Mouse (Mus musculus) testis, adult 2 months (tissue): ENCODE measurements around the gene Rufy1. TPM values are rescaled to one million over a fixed set of nuclear protein-coding genes. Genes with fewer than 3 reads are reported as not detected.

Source experiments
- H3K27ac ChIP-seq: fragments of 200-500 bp; 2 replicates; pipeline ENCODE4 v1.5.1; 2012; ENCODE audit warnings: low read depth, low read length; ENCODE audit not compliant: control insufficient read depth, insufficient read depth
- H3K27me3 ChIP-seq: fragments of 200-500 bp; 2 replicates; pipeline ENCODE4 v1.6.1; 2012; ENCODE audit warnings: mild to moderate bottlenecking, low read length, moderate library complexity; ENCODE audit not compliant: control insufficient read depth, insufficient read depth
- H3K36me3 ChIP-seq: fragments of 200-500 bp; 2 replicates; pipeline ENCODE4 v1.6.1; 2012; ENCODE audit warnings: mild to moderate bottlenecking, low read length; ENCODE audit not compliant: control insufficient read depth, insufficient read depth
- H3K4me1 ChIP-seq: fragments of 200-500 bp; 2 replicates; pipeline ENCODE4 v1.6.1; 2012; ENCODE audit warnings: low read length; ENCODE audit not compliant: control insufficient read depth, insufficient read depth
- H3K4me3 ChIP-seq: fragments of 200-500 bp; 2 replicates; pipeline ENCODE4 v1.5.1; 2012; ENCODE audit warnings: low read depth, mild to moderate bottlenecking, low read length, moderate library complexity, mixed read lengths; ENCODE audit not compliant: control insufficient read depth
- CTCF ChIP-seq: fragments of 200-500 bp; IDR thresholded peaks from 2 replicates; pipeline ENCODE4 v1.5.1; 2012; ENCODE audit warnings: low read depth, mild to moderate bottlenecking, inconsistent platforms, low read length, moderate library complexity; ENCODE audit not compliant: control insufficient read depth, insufficient read depth, insufficient replicate concordance
- POLR2A ChIP-seq: fragments of 200-500 bp; IDR thresholded peaks from 2 replicates; pipeline ENCODE4 v1.6.1; 2012; ENCODE audit warnings: low read depth, mild to moderate bottlenecking, inconsistent platforms, low read length, moderate library complexity; ENCODE audit not compliant: control insufficient read depth
- polyA plus RNA-seq: library from polyadenylated mRNA; depleted of rRNA; stranded (reverse); fragments of >200 nt; gene quantifications from 2 replicates; pipeline ENCODE4 v1.2.3, GENCODE M21; 2012

The Rufy1 gene
- polyA plus RNA-seq, 1 experiment = 5.7 TPM

DNA sequence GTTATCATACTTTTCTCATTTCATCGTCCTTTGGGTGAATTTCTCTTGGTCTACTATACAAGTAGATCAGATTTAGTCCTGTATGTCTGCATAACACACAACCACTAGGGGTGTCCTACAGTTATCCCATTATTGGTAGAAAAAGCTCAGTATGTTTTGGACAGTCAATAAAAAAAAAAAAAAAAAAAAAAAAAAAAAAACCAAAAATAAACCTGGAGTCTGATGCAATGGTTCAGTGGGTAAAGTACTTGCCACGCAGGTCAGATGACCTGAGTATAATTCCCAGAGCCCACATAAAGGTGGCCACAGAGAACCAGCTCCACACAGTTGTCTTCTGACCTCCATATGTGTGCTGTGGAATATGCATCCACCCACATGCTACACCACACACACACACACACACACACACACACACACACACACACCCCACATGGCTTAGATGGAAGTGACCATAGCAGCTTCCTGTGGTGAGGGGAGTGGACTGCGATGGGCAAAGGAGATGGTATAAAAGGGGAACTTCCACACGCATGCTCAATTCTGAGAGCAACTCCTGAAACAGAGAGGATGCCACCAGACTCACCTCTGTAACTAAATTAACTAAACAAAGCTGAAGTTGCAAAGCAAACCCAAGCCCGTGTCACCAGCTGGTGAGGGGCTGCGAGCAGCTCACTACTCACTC is 15.2 kb downstream of the Rufy1 start:
- no peak for TF ChIP-seq CTCF
- H3K4me1 ChIP-seq = no peaks in the 10 kb centered on the region
- no peak overlapping the region for H3K27ac ChIP-seq
- no peak overlapping the region for H3K4me3 ChIP-seq
- H3K36me3 ChIP-seq = no peaks in the 10 kb centered on the region
- no peaks in the 10 kb centered on the region for H3K27me3 ChIP-seq

DNA sequence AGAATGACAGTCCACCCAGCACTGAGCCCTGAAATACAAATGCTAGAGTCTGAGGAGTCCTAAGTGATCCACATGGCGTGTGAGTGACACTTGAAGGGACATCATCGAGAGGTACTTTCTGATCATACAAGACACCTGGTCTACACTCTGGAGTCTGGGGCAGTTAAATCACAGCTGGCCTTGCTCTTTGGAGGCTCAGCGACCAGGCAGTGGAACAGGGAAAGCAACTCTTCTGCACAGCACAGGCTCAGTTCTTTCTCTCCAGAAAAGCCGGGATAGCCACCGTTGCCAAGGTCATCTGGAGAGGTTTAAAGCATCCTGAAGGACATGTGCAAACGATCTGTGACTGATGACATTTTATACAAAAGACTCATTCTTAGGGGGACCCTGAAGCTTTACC is 23.7 kb downstream of the Rufy1 start:
- no peaks in the 10 kb centered on the region for H3K27me3 ChIP-seq
- no peaks in the 10 kb centered on the region; the same call in 1 of the 2 replicates for H3K4me1 ChIP-seq
- no peaks in the 10 kb centered on the region for H3K36me3 ChIP-seq

GRCm38 (mm10) chr11:50403367-50404014 is 27.4 kb downstream of the Rufy1 start:
- H3K4me3 ChIP-seq = no peak overlapping the region
- no peaks in the 10 kb centered on the region for H3K36me3 ChIP-seq
- no peaks in the 10 kb centered on the region; the same call in 1 of the 2 replicates for H3K4me1 ChIP-seq
- peak overlapping the region; percentile 5; the same call in 1 of the 2 replicates for H3K27ac ChIP-seq
- TF ChIP-seq CTCF (no peak), POLR2A (no peak)
- H3K27me3 ChIP-seq = no peaks in the 10 kb centered on the region

More for the DNA sequence above, 23.7 kb downstream of the Rufy1 start:
- Histone ChIP-seq H3K4me3 (no peak overlapping the region), H3K27ac (peak overlapping the region; percentile 22; the same call in 1 of the 2 replicates)
- TF ChIP-seq POLR2A (no peak), CTCF (no peak)

DNA sequence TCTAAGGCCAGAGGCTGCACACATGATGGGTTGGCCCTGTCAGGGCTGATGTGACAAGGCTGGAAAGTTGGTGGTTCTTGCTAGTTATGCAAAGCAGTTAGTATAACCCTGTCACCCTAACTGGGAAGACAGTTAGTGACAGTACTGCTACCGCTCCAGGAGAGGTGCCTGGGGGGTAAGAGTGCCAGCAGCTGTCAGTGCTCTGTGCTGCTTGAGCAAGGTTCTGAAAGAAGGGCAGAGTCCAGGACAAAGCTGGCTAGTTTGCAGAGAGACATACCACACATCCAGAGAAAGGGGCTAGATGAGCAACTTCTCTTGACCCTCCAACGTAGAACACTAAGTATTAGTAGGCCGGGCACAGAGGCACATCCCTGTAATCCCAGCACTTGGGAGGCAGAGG is 28.4 kb downstream of the Rufy1 start:
- Histone ChIP-seq H3K4me1 (no peaks in the 10 kb centered on the region; the same call in 1 of the 2 replicates), H3K4me3 (no peak overlapping the region), H3K27ac (no peak overlapping the region), H3K27me3 (no peaks in the 10 kb centered on the region), H3K36me3 (no peaks in the 10 kb centered on the region)
- TF ChIP-seq CTCF (no peak), POLR2A (no peak)

DNA sequence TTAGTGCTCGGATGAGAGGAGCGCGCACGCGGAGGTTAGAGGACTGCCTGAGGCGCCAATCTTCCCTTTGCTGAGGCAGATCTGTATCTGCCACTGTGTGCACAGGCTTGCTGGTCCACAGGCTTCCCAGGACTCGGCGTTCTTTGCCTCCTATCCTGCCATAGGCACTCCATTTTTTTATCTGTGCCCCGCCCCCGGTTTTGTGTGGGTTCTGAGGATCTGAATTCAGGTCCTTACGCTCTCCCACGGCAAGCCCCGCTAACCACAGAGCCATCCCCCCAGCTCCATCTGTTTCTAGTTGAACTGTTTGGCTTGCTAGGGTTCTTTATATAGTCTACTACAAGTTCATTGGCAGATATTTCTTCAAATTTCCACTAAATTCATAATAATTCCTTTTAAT is 32.1 kb downstream of the Rufy1 start:
- no peaks in the 10 kb centered on the region; the same call in 1 of the 2 replicates for H3K4me1 ChIP-seq
- no peak overlapping the region for H3K27ac ChIP-seq
- no peak for TF ChIP-seq CTCF
- TF ChIP-seq POLR2A = no peak
- H3K4me3 ChIP-seq = no peak overlapping the region
- no peaks in the 10 kb centered on the region for H3K27me3 ChIP-seq
- H3K36me3 ChIP-seq = peaks cover 3% of the 10 kb centered on the region

- peaks cover 3% of the 10 kb centered on the region for H3K36me3 ChIP-seq
- TF ChIP-seq POLR2A = no peak
- no peak for TF ChIP-seq CTCF
- H3K27ac ChIP-seq = no peak overlapping the region
- no peaks in the 10 kb centered on the region for H3K4me1 ChIP-seq
- no peaks in the 10 kb centered on the region for H3K27me3 ChIP-seq
- no peak overlapping the region for H3K4me3 ChIP-seq
Measured at GRCm38 (mm10) chr11:50397316-50397715, 33.6 kb downstream of the Rufy1 start.

- no peaks in the 10 kb centered on the region for H3K4me1 ChIP-seq
- H3K36me3 ChIP-seq = peaks cover 3% of the 10 kb centered on the region
- no peak for TF ChIP-seq POLR2A
- TF ChIP-seq CTCF = no peak
- no peaks in the 10 kb centered on the region for H3K27me3 ChIP-seq
- H3K4me3 ChIP-seq = no peak overlapping the region
- H3K27ac ChIP-seq = no peak overlapping the region
Measured at GRCm38 (mm10) chr11:50396766-50397307, 34.1 kb downstream of the Rufy1 start.
